In genomic region chr3:159495243-159495801, GRCm38 (mm10) we compare ENCODE assay signal across 8 mouse cellular contexts. TPM values are rescaled to one million over a fixed set of nuclear protein-coding genes. Genes with fewer than 3 reads are reported as not detected.
DNase-seq lines count a peak whose midpoint lies in the region; ATAC-seq lines count a peak whose summit lies in the region.

TSS of gene Depdc1a (plus strand) at chr3:159495433.

- H3K4me2 ChIP-seq in heart, embryonic 14.5 days (ENCODE audit: low read length) = peak within 1 kb of the TSS; percentile 80
- peak within 1 kb of the TSS; percentile 63 for H3K4me2 ChIP-seq in liver, embryonic 13.5 days
- peak within 1 kb of the TSS; percentile 68 for H3K4me2 ChIP-seq in stomach, embryonic 16.5 days (ENCODE audit: low read depth, low read length)

- H3K36me3 ChIP-seq in heart, embryonic 14.5 days (ENCODE audit: control insufficient read depth, insufficient read depth, low read length) = peaks cover 11% of the 10 kb centered on the region
- peaks cover 11% of the 10 kb centered on the region for H3K36me3 ChIP-seq in liver, embryonic 13.5 days
- H3K36me3 ChIP-seq in stomach, embryonic 16.5 days (ENCODE audit: control insufficient read depth, insufficient read depth, low read length) = no peaks in the 10 kb centered on the region

- 1% methylated on average over 28 of the region's 28 CpGs for WGBS in heart, embryonic 14.5 days
- WGBS in liver, embryonic 13.5 days (ENCODE audit: insufficient replicate concordance) = 0% methylated on average over 28 of the region's 28 CpGs
- WGBS in stomach, embryonic 16.5 days = under 1% methylated on average over 28 of the region's 28 CpGs

- DNase-seq in c-Kit-negative CD71-positive TER-119-positive erythroid progenitor cells, embryonic 14.5 days (ENCODE audit: low read depth, low spot score) = peak; percentile 89
- DNase-seq in fibroblast of lung, adult 2 months (ENCODE audit: low read depth) = peak; percentile 81
- peak; percentile 94 for DNase-seq in kidney, postnatal 14 days
- DNase-seq in liver, embryonic 13.5 days = peak; percentile 88
- peak; percentile 90 for DNase-seq in neural tube, embryonic 10.5 days (ENCODE audit: extremely low spot score, low spot score)

- no peaks in the 10 kb centered on the region for H3K27me3 ChIP-seq in heart, embryonic 14.5 days (ENCODE audit: control insufficient read depth, insufficient read depth, low read length)
- H3K27me3 ChIP-seq in liver, embryonic 13.5 days = no peaks in the 10 kb centered on the region
- H3K27me3 ChIP-seq in stomach, embryonic 16.5 days (ENCODE audit: control insufficient read depth, insufficient read depth, low read length) = no peaks in the 10 kb centered on the region

- peak within 1 kb of the TSS; percentile 59 to 64 for H3K27ac ChIP-seq in heart, embryonic 14.5 days (replicated peaks in 1 of 2; ENCODE audit: control insufficient read depth in 1 of 2, insufficient read depth in 1 of 2, low read depth in 2 of 2, low read length in 2 of 2)
- H3K27ac ChIP-seq in liver, embryonic 13.5 days = peak within 1 kb of the TSS; percentile 87
- H3K27ac ChIP-seq in stomach, embryonic 16.5 days (ENCODE audit: low read length) = no peak within 1 kb of the TSS; the same call in 1 of the 2 replicates

- peak; percentile 100 for ATAC-seq in CD4-positive, CD25-positive, alpha-beta regulatory T cell, adult 4 months
- peak; percentile 100 for ATAC-seq in heart, embryonic 14.5 days (ENCODE audit: insufficient number of reproducible peaks, insufficient read depth, low FRiP score, low read depth)
- peak; percentile 100 for ATAC-seq in liver, embryonic 13.5 days (ENCODE audit: low read depth)
- ATAC-seq in stomach, embryonic 16.5 days (ENCODE audit: insufficient read depth, low FRiP score) = peak; percentile 100

- peak within 1 kb of the TSS; percentile 55 to 83 for H3K4me3 ChIP-seq in heart, embryonic 14.5 days (ENCODE audit: control insufficient read depth in 1 of 2, insufficient read depth in 1 of 2, low read depth in 1 of 2, low read length in 2 of 2)
- peak within 1 kb of the TSS; percentile 81 for H3K4me3 ChIP-seq in liver, embryonic 13.5 days (replicated peaks)
- H3K4me3 ChIP-seq in stomach, embryonic 16.5 days (replicated peaks; ENCODE audit: low read length) = peak within 1 kb of the TSS; percentile 67

- 0 out of 4 replicates have a peak, but pooled peaks cover 0 to 3% of the 10 kb centered on the region in 2 experiments for H3K4me1 ChIP-seq in heart, embryonic 14.5 days (ENCODE audit: control insufficient read depth in 2 of 2, insufficient read depth in 2 of 2, low read length in 2 of 2)
- H3K4me1 ChIP-seq in liver, embryonic 13.5 days (replicated peaks) = peaks cover 4% of the 10 kb centered on the region
- no peaks in the 10 kb centered on the region for H3K4me1 ChIP-seq in stomach, embryonic 16.5 days (ENCODE audit: control insufficient read depth, insufficient read depth, low read length)

- peak within 1 kb of the TSS; percentile 82 for H3K9ac ChIP-seq in heart, embryonic 14.5 days (ENCODE audit: low read length)
- peak within 1 kb of the TSS; percentile 87 for H3K9ac ChIP-seq in liver, embryonic 13.5 days
- peak within 1 kb of the TSS; percentile 76 for H3K9ac ChIP-seq in stomach, embryonic 16.5 days (ENCODE audit: low read length)

- no peaks in the 10 kb centered on the region for H3K9me3 ChIP-seq in heart, embryonic 14.5 days (ENCODE audit: control insufficient read depth, low read length)
- no peaks in the 10 kb centered on the region for H3K9me3 ChIP-seq in liver, embryonic 13.5 days (replicated peaks)
- H3K9me3 ChIP-seq in stomach, embryonic 16.5 days (replicated peaks; ENCODE audit: control insufficient read depth, low read length) = no peaks in the 10 kb centered on the region

RNA-seq across cellular contexts. Expression of gene Depdc1a, which starts in this region (rescaled TPM):
- polyA plus RNA-seq in CD4-positive, CD25-positive, alpha-beta regulatory T cell, adult 4 months (2017; shearing (Covaris generic)) = 1 to 10 TPM; 1.7 to 3.0 TPM
- polyA plus RNA-seq in heart, embryonic 14.5 days (2014; fragmentation: Nextera tagmentation; extraction: Ambion mirVana) = 27.1 and 30.6 TPM in 2 replicates
- 24.0 and 33.8 TPM in 2 replicates for polyA plus RNA-seq in liver, embryonic 13.5 days (2015; fragmentation: Nextera tagmentation; extraction: Ambion mirVana)
- polyA plus RNA-seq in stomach, embryonic 16.5 days (2015; fragmentation: Nextera tagmentation; extraction: Ambion mirVana) = 30.8 and 35.1 TPM in 2 replicates
